Mouse (Mus musculus) urinary bladder, adult 2 months (tissue): ENCODE measurements around the gene Heatr1. TPM values are rescaled to one million over a fixed set of nuclear protein-coding genes. Genes with fewer than 3 reads are reported as not detected.

ENCODE experiments used
- DNase-seq: peaks from one replicate; pipeline ENCODE4 v3.0.0; 2022; ENCODE audit warnings: low spot score
- polyA plus RNA-seq: library from polyadenylated mRNA; depleted of rRNA; stranded (reverse); fragments of >200 nt; gene quantifications from 2 replicates; pipeline ENCODE4 v1.2.3, GENCODE M21; 2012; rRNA removed

Heatr1 gene
- 16.0 and 18.2 TPM in 2 replicates for polyA plus RNA-seq

- DNase-seq, result peak; percentile 57
Measured at GRCm38 (mm10) chr13:12394609-12395505, at the start of gene Heatr1. TSS of gene Heatr1 (plus strand) at chr13:12395027.

DNA sequence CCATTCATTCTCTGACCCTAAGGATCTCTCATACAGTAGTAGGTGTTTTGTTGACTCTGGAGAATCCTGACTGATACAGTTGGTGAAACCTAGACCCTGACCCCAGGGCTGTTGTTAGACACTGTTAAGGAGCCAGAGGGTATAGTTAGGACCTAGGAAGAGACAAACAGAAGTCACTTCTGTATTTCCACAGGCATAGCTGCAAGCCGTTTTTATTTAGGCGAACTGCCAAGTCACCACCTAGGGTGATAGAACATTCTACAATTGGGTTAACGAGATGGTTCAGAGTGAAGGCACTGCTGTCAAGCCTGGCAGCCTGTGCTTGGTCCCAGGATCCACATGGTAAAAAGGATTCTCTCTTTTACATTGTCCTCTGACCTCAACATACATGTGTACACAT lies 48.0 kb upstream of the Heatr1 start:
- DNase-seq, result no peak

- no peak for DNase-seq
Measured at GRCm38 (mm10) chr13:12349197-12349824, 45.5 kb upstream of the Heatr1 start.

GRCm38 (mm10) chr13:12356184-12356583 lies 38.6 kb upstream of the Heatr1 start:
- DNase-seq, result no peak

GRCm38 (mm10) chr13:12357554-12357953 lies 37.3 kb upstream of the Heatr1 start:
- DNase-seq, result no peak

GRCm38 (mm10) chr13:12361486-12361885 lies 33.3 kb upstream of the Heatr1 start:
- no peak for DNase-seq

- peak; percentile 21 for DNase-seq
Measured at GRCm38 (mm10) chr13:12369041-12369621, 25.7 kb upstream of the Heatr1 start.

GRCm38 (mm10) chr13:12369930-12370329 lies 24.9 kb upstream of the Heatr1 start:
- DNase-seq, result no peak

DNA sequence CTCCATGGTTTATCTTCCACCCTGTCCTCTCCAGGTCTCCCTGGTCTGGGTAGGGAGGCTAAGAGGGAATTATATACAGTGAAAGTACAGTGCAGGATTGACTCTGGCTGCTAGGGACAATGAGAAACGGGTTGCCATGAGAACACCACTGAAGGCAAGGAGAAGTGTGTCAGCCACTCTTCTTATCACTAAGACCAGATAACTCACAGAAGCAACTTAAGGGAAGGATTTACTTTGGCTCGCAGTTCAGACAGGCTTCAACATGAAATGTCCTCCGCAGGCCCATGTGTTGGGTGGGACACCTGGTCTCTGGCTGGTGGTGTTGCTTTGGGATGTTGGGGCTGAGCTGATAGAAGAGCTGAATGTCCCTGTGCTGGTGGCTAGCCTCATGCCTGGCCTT lies 22.1 kb upstream of the Heatr1 start:
- DNase-seq, result no peak

DNA sequence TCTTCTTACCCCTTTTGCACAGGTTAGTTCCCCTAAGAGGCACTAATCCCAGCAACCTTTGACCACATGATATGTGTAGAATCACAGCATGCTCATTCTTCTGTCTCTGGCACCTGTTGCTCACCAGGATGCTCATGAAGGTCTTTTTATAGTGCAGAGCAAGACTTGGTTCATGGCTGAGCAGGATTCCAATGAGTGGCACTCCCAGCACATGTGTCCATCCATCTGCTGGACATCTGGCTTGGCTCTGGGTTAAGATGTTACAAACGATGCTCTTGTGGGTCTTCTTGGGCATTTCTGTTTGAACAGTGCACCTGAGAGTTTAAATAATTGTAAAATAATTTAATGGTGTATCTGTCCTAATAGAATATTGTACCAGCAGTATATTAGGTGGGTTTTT lies 18.0 kb upstream of the Heatr1 start:
- no peak for DNase-seq

GRCm38 (mm10) chr13:12384796-12385195 lies 10.0 kb upstream of the Heatr1 start:
- DNase-seq, result no peak

GRCm38 (mm10) chr13:12386286-12386685 lies 8.5 kb upstream of the Heatr1 start:
- DNase-seq, result no peak

DNA sequence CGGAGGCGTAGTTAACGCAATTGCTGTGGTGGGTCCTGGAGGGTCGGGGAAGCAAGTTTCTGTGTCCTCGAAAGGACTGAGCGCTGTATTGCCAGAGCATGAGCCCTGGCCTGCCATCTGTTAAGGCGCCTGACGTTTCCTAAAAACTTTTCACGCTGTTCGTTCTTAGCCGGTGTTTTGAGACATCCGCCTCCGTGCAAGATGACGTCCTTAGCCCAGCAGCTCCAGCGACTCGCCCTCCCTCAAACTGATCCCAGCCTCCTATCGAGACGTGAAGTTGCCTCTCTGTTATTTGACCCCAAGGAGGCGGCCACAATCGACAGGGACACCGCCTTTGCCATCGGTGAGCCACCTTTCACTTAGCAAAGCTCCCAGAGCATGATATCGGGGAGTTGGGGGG lies 744 bp downstream of the Heatr1 start:
- peak; percentile 20 for DNase-seq

GRCm38 (mm10) chr13:12408343-12409066 lies 13.7 kb downstream of the Heatr1 start:
- no peak for DNase-seq

GRCm38 (mm10) chr13:12412016-12412415 lies 17.2 kb downstream of the Heatr1 start:
- DNase-seq, result no peak

DNA sequence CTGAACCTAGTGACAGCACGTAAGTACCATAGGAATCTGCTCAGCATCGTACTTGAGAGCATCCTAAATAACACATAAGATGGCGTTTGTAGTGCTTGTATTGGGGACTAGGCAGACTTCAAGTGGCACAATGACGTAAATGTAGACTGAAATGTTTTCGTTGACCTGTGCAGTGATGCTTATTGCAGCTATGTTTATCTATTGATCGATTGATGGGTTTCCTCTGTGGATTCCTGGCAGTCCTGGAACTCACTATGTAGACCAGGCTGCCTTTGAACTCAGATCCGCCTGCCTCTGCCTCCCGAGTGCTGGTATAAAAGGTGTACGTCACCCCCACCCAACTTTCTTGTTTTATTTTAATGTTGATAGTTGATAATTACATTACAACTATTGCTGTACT lies 25.8 kb downstream of the Heatr1 start:
- DNase-seq, result no peak

GRCm38 (mm10) chr13:12428556-12428955 lies 33.7 kb downstream of the Heatr1 start:
- DNase-seq, result no peak

DNA sequence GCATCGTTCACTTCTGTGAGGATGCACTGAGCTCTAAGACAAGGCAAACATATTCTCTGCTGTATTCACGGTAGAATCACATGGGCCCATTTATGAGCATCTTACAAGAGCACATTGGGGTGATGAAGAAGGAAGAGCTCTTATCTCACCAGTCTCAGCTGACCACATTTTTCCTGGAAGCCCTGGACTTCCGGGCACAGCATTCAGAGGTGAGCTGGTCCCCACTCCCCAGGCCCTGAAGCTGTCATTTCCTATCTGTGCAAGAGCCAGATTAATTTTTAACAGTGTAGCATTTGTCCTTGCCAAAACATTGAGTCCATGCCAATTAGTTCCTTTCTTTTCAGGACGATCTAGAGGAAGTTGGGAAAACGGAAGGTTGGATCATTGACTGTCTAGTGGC lies 39.0 kb downstream of the Heatr1 start:
- no peak for DNase-seq

DNA sequence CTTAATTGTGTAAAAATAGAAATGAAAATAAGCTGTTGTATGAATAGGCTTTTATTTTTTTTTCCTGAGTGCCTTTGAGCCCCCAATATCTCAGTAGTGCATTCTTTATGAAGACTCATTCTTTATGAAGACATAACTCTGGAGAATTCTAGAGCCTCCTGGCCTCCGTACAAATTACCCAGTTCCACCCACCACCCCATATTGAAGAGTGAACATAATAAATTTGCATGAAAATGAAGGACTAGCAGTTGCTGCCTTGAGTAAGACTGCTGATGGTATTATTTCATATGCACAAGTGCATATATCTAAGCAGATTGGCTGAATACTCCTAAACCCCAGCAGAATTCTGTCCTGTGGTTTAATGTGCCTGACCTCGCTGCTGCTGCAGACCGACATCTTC lies 44.8 kb downstream of the Heatr1 start:
- DNase-seq, result no peak

DNA sequence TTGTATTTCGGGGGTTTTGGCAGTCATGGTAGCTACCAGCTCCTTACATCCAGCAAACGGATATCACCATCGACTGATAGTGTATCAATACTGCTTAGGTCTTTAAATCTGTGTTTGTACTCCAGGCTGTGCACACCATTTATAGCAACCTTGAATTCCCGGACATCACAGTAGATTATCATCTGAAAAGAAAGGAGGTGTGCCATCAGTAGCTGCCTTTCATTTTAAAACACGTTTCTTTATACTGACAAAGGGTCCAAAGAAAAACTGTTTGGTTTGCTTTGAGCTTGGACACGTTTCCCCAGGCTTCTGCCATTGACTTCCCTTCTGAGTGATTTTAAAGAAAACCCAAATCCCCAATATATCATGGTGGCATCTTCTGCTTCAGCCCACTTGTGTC lies 46.0 kb downstream of the Heatr1 start:
- DNase-seq, result no peak

DNA sequence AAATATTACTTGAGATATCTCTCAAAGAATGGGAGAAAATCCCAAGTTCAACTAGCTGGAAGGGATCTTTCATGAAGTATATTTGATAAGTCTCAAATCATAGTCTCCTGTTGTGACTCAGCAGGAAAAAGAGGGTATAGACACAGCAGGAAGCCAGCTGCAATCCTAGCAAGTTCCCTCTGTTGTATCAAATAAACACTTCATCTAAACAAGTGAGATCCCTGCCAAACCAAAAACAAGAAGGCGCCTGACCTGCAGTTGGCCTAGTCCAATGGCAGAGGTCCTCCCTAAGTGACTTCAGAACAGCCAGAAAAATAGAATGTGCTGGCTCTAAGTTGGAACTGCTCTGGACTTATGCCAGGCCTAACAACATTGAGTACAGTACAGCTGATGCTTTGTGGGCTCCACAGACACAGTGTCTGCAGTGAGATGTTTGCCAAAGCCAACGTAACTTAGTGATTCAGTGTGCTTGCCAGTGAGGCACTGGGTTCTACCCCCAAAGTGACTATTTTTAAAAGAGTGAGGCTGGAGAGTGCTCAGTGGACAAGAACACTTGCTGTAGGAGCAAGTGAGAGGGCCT lies 47.3 kb downstream of the Heatr1 start:
- DNase-seq, result no peak

- DNase-seq, result no peak
Measured at GRCm38 (mm10) chr13:12453150-12453549, 58.3 kb downstream of the Heatr1 start.
